Mouse (Mus musculus) erythroblast, embryonic 14.5 days (primary cell): Measurements from ENCODE around the gene Cd164l2. TPM values are rescaled to one million over a fixed set of nuclear protein-coding genes. Genes with fewer than 3 reads are reported as not detected.

Experiments used
- H3K27me3 ChIP-seq: 2 replicates; pipeline ENCODE4 v1.6.1; 2012; ENCODE audit warnings: inconsistent platforms; ENCODE audit not compliant: control insufficient read depth
- H3K36me3 ChIP-seq: 2 replicates; pipeline ENCODE4 v1.6.1; 2012; ENCODE audit warnings: mild to moderate bottlenecking, inconsistent platforms; ENCODE audit not compliant: control insufficient read depth
- H3K4me1 ChIP-seq: 2 replicates; pipeline ENCODE4 v1.6.1; 2012; ENCODE audit warnings: inconsistent platforms; ENCODE audit not compliant: control insufficient read depth
- H3K4me3 ChIP-seq: replicated peaks from 2 replicates; pipeline ENCODE3; 2012; ENCODE audit warnings: moderate library complexity, mild to moderate bottlenecking, inconsistent platforms
- H3K9me3 ChIP-seq: 2 replicates; pipeline ENCODE4 v1.6.1; 2012; ENCODE audit warnings: low read length, inconsistent platforms, mixed read lengths; ENCODE audit not compliant: control insufficient read depth
- GATA1 ChIP-seq: IDR thresholded peaks from 2 replicates; pipeline ENCODE4 v1.6.1; 2012; ENCODE audit warnings: low read length, inconsistent platforms, mixed read lengths
- TAL1 ChIP-seq: IDR thresholded peaks from 3 replicates; pipeline ENCODE4 v1.6.1; 2012; ENCODE audit warnings: low read length, inconsistent platforms, mixed read lengths
- polyA plus RNA-seq: library from polyadenylated mRNA; stranded (reverse); fragments of >175 nt; gene quantifications from 2 replicates; pipeline ENCODE4 v1.2.3, GENCODE M21; 2012

The Cd164l2 gene
- polyA plus RNA-seq, 1 experiment: not detected

- peaks cover 53% of the 10 kb centered on the region for H3K36me3 ChIP-seq
- peaks cover 41% of the 10 kb centered on the region for H3K4me1 ChIP-seq
- no peak overlapping the region for H3K4me3 ChIP-seq
- TF ChIP-seq GATA1 (no peak), TAL1 (no peak)
- no peaks in the 10 kb centered on the region for H3K9me3 ChIP-seq
- no peaks in the 10 kb centered on the region for H3K27me3 ChIP-seq
Observed at GRCm38 (mm10) chr4:133175998-133176760, 35.8 kb upstream of the Cd164l2 start.

- Histone ChIP-seq H3K4me1 (peaks cover 42% of the 10 kb centered on the region), H3K36me3 (peaks cover 57% of the 10 kb centered on the region), H3K4me3 (no peak overlapping the region), H3K27me3 (no peaks in the 10 kb centered on the region), H3K9me3 (no peaks in the 10 kb centered on the region)
- TF ChIP-seq GATA1 (no peak), TAL1 (no peak)
Observed at GRCm38 (mm10) chr4:133176761-133177403, 35.0 kb upstream of the Cd164l2 start.

GRCm38 (mm10) chr4:133178305-133178704 is 33.6 kb upstream of the Cd164l2 start:
- peaks cover 66% of the 10 kb centered on the region for H3K36me3 ChIP-seq
- TF ChIP-seq TAL1 (no peak), GATA1 (no peak)
- H3K4me1 ChIP-seq: peaks cover 42% of the 10 kb centered on the region

GRCm38 (mm10) chr4:133179258-133179657 is 32.7 kb upstream of the Cd164l2 start:
- Histone ChIP-seq H3K4me3 (no peak overlapping the region), H3K27me3 (no peaks in the 10 kb centered on the region), H3K36me3 (peaks cover 72% of the 10 kb centered on the region), H3K9me3 (no peaks in the 10 kb centered on the region), H3K4me1 (peaks cover 39% of the 10 kb centered on the region)
- no peak for TF ChIP-seq TAL1

More at GRCm38 (mm10) chr4:133178305-133178704, 33.6 kb upstream of the Cd164l2 start:
- Histone ChIP-seq H3K27me3 (no peaks in the 10 kb centered on the region), H3K4me3 (no peak overlapping the region), H3K9me3 (no peaks in the 10 kb centered on the region)

- no peak overlapping the region for H3K4me3 ChIP-seq
- peaks cover 25% of the 10 kb centered on the region for H3K4me1 ChIP-seq
- TF ChIP-seq TAL1 (no peak), GATA1 (no peak)
- peaks cover 75% of the 10 kb centered on the region for H3K36me3 ChIP-seq
- H3K9me3 ChIP-seq: no peaks in the 10 kb centered on the region
- no peaks in the 10 kb centered on the region for H3K27me3 ChIP-seq
Observed at GRCm38 (mm10) chr4:133182439-133183033, 29.4 kb upstream of the Cd164l2 start.

GRCm38 (mm10) chr4:133184031-133184897 is 27.7 kb upstream of the Cd164l2 start:
- Histone ChIP-seq H3K27me3 (no peaks in the 10 kb centered on the region), H3K9me3 (no peaks in the 10 kb centered on the region), H3K36me3 (peaks cover 77% of the 10 kb centered on the region), H3K4me1 (peaks cover 11% of the 10 kb centered on the region), H3K4me3 (no peak overlapping the region)
- no peak for TF ChIP-seq GATA1
- no peak for TF ChIP-seq TAL1

GRCm38 (mm10) chr4:133184898-133185665 is 26.8 kb upstream of the Cd164l2 start:
- peaks cover 9% of the 10 kb centered on the region for H3K4me1 ChIP-seq
- TF ChIP-seq TAL1: no peak
- TF ChIP-seq GATA1: no peak
- H3K27me3 ChIP-seq: no peaks in the 10 kb centered on the region
- H3K4me3 ChIP-seq: no peak overlapping the region
- no peaks in the 10 kb centered on the region for H3K9me3 ChIP-seq
- H3K36me3 ChIP-seq: peaks cover 79% of the 10 kb centered on the region

GRCm38 (mm10) chr4:133185893-133186292 is 26.0 kb upstream of the Cd164l2 start:
- Histone ChIP-seq H3K4me1 (peaks cover 3% of the 10 kb centered on the region; the same call in 1 of the 2 replicates), H3K9me3 (no peaks in the 10 kb centered on the region), H3K36me3 (peaks cover 81% of the 10 kb centered on the region), H3K27me3 (no peaks in the 10 kb centered on the region), H3K4me3 (no peak overlapping the region)
- no peak for TF ChIP-seq TAL1
- TF ChIP-seq GATA1: no peak
